Mouse (Mus musculus) layer of hippocampus, adult 9-10 months (tissue): ENCODE data around the gene Cobll1.

Experiments used
- DNase-seq: peaks from one replicate; pipeline ENCODE4 v3.0.0; 2022; ENCODE audit warnings: low spot score

Cobll1 gene

DNA sequence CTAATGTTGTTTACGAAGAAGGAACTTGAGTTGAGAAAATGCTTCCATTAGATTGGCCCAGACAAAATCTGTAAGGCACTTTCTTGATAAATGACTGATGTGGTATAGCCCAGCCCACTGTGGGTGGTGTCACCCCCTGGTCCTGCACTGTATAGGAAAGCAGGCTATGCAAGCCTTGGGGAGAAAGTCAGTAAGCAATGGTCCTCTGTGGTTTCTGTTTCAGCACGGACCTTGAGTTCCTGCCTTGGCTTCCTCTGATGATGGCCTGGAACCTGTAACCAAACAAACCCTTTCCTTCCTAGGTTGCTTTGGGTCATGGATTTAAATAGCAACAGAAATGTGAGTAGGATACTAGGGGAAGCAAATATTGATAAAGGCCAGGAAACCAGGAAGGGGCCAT is 148.2 kb downstream of the Cobll1 start:
- no peak for DNase-seq

DNA sequence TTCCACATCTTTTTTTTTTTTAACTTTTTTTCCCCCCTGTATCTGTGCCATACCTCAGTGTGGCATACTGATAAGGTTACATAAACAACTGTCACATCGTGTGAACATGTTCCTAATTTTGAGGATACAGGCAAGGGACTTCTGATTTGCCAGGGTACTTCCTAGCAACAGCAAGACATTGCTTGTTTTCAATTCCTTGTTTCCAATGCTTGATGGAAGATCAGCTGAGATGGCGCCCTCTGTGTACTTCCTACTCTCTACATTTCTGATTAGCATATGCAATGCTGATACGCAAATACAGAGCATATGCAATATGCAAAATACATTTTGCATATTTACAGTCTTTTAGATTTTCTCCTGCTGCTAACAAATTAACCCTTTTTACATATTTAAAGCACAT is 152.0 kb downstream of the Cobll1 start:
- DNase-seq = no peak

DNA sequence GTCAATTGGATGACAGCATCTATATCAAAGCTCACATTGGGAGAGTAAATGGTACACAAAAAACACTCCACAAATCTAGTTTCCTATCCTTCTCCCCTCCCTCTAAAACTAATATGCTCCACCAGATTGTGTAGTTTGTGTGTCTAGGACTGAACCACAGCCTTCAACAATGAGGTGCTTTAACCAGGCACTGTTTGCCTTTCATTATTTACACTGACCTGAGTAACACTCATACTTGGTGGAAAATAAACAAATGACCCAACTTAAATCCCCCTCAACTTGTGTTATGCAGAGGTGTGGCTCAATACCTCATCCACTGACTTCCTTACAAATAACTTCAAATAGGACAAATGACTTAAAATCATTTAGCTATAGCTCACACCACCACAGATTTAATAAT is 155.8 kb downstream of the Cobll1 start:
- DNase-seq = no peak

DNA sequence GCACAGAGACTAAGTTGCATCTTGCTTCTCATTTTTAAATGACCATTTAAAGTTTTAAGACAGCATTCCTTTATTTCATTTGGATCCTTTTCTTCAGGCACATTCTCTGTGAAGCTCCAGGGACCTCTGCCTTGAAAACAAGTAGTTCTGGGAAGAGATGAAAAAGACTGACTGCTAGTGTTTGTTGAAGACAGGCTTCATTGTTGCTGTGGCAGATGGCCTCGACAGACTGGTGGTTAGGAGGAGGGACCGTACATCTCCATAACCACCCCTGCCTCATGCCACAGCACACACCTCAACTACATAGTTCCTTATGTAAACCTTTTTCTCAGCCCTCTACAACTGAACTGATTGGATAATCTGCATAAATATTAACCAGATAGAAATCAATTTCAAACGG is 161.7 kb downstream of the Cobll1 start:
- DNase-seq = no peak

DNA sequence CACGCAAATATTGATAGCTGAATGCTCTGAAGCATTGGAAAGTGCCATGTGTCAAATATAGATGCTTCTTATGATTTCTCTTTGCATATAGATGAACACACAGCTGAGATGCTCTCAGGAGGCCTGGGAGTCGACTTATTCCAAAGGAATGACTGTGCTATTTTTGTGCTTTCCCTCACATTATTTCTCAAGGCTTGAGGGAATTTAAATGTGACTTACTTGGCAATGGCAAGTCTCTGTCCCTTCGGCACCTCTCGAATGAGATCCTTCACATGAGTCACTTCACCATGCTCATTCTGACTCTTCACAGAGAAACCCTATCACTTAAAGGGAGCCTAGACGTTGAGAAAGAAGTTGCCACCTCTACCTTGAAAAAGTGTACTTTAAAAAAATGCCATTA is 163.4 kb downstream of the Cobll1 start:
- no peak for DNase-seq

DNA sequence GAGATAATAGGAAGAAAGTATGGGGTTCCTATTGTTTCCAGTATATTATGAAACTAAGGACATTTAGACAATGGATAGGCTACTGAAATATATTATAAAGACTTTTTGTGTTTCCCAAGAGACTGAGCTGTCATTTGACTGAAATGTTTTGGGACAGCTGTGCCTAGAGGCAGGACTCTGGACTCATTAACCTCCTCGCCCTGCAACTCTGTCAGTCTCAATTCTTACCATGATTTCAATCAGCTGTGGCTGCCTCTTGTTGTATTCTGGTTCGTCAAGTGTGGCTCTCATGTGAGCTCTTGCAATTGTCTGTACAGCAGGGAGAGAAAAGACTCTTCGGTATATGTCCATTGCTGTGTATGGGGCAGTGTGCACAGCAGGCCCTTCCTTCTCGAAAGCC is 163.8 kb downstream of the Cobll1 start:
- no peak for DNase-seq

DNA sequence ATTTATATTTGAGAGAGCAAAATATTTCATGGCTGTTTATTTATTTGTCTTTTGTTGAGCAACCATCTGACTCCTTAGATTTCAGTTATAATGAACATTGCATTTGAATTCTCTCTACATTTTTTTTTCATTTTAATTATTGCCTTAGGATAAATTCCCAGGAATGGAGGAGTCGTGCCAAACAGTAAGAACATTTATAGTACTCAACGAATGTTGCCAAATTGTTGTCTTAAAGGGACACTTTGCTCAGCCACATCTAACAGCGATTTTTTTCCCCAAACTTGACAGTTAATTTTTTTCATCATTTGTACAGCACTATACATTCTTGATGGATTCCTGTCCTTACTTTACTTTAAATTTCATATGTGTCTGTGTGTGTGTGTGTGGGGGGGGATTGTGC is 167.0 kb downstream of the Cobll1 start:
- DNase-seq = no peak

DNA sequence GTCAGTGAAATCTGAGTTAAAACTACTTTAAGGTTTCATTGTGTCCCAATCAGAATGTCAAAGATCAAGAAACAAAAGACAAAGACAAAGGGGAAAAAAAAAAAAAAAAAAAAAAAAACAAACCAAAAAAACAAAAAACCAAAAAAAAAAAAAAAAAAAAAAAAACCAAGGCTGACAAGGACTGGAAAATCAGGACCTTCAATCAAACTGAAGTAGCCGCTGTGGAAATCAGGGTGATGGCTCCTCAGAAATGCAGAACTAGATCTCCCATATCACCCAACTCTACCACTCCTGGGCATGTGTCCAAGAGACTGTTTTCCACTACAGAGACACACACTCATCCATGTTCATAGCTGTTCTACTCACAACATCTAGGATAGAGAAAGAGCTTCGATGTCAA is 185.4 kb downstream of the Cobll1 start:
- no peak for DNase-seq

DNA sequence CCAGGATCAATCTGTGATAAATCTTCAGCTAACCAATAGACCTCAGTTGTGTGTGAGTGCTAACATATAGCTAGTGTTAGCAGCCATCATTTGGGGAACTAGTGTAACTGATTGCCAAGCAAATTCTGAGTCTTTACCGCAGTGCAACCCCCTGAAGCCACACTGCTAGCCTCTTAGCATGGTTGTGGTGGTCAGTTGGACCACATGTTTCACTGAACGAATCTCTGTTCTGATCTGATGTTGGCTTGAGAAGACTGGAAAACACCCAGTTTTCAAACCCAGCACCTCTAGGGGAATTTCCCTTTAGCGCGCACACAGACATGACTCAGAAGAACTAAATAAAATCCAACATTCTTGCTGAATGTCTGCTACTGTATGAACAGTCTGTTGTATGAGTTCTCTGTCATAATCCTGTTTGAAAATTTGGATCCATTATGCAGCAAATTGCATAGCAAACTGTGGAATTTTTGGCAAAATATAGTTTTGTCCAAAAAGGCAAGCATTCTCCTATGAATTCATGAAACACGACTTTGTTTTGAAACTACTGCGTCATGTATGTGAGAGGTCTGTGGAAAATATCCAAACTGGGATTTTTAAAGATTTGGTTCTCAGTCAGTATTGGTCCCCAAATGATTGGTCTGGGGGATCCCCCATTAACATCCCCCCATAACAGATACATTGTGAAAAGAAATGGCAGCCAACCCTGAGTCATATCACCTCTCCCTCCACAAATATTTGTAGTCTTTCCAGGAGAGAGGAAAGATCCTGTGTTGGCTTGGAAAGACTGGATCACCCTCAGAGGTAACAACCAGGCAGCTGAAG is 186.8 kb downstream of the Cobll1 start:
- no peak for DNase-seq

DNA sequence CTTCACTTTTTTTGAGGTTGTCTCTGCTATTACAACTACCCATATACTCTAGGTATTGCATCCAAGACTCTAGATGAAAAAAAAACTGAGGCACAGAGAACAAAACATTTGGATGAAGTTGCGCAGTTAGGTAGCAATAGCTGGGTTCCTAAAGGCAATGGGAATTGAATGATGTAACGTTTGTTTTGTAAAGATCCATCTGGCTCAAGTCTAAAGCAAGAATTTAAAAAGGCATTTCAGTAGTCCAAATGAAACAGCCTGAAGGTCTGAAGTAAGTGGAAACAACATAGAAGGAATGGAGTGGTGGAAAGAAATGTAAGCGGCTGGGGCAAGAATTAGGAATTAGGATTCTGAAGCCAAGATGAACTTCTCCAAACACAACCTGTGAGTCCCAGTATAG is 188.4 kb downstream of the Cobll1 start:
- DNase-seq = no peak

DNA sequence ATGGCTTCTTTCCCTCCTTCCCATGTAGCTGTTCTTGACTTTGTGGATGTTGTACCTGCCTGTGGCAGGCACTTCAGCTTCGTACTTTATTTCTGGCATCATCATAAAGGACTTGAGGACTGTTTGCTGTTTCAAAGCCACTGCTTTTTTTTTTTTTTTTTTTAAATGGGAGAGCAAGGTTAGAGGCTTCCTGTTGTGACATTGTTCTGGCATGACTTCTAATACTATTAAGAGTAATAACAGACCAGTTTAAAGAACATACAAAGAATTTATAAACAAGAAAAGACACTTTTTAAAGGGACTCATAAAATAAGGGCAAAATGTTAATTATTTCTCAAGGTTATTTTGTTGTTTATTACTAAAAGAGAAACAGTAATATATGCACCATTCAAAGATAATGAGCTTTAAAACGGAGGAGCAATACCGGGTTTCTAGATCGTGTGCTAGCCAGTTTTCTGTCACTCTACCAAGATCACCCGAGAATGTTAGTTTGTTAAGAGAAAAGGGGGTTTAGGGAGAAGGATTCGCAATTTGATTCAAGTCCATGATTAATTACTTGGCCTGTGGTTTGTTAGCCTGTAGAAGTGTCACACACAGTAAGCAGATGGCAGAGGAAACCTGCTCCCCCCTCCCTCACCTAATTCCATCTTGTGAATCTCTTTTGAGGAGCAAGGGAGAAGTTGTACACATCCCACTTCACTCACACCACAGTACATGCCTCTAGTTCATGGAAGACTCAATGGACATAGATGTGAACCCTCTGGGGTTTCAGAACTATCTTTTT is 190.8 kb downstream of the Cobll1 start:
- DNase-seq = no peak
